7 mouse cellular contexts compared by ENCODE assay signal in the genomic region with DNA sequence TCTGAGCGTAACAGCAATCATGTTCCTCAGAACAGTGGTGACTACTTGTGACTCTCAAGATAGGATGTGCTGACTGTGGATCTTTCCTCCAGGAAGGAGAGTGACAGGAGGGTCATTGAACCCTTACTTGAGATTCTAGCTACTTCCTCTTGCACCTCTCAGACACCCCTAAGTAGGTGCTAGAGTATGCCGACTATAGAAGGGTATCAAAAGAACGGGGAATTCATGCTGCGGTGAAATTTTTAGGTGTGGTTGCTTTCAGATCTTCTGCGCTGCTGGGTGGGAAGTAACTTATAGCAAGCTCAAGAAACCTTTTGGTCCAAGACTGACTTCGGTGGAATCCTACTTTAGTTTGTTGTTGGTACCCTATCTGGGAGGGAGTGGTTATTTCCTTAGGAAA. TPM values are rescaled to one million over a fixed set of nuclear protein-coding genes. Genes with fewer than 3 reads are reported as not detected.
DNase-seq lines count a peak whose midpoint lies in the region; ATAC-seq and TF ChIP-seq lines count a peak whose summit lies in the region.

No protein-coding gene starts in this region.

- no peaks in the 10 kb centered on the region for H3K9me3 ChIP-seq in stomach, embryonic 14.5 days (ENCODE audit: control insufficient read depth, low read depth, low read length)
- no peaks in the 10 kb centered on the region for H3K9me3 ChIP-seq in stomach, postnatal 0 days (ENCODE audit: control insufficient read depth, low read length)
- no peaks in the 10 kb centered on the region for H3K9me3 ChIP-seq in heart, embryonic 15.5 days (replicated peaks)

- no peaks in the 10 kb centered on the region for H3K27me3 ChIP-seq in stomach, embryonic 14.5 days (ENCODE audit: control insufficient read depth, insufficient read depth, low read length)
- H3K27me3 ChIP-seq in stomach, postnatal 0 days (ENCODE audit: control insufficient read depth, insufficient read depth, low read length): no peaks in the 10 kb centered on the region
- H3K27me3 ChIP-seq in heart, embryonic 15.5 days: no peaks in the 10 kb centered on the region

- ATAC-seq in stomach, embryonic 14.5 days (ENCODE audit: insufficient number of reproducible peaks, insufficient read depth, low FRiP score, low read depth): no peak
- ATAC-seq in stomach, postnatal 0 days (ENCODE audit: low FRiP score, low TSS enrichment): no peak
- ATAC-seq in heart, embryonic 15.5 days (replicated peaks; ENCODE audit: insufficient number of reproducible peaks, insufficient read depth, low FRiP score, low read depth): no peak

- 0 out of 2 replicates have a peak, but pooled peaks cover 2% of the 10 kb centered on the region for H3K4me1 ChIP-seq in stomach, embryonic 14.5 days (ENCODE audit: control insufficient read depth, insufficient read depth, low read length)
- H3K4me1 ChIP-seq in stomach, postnatal 0 days (replicated peaks; ENCODE audit: control insufficient read depth, insufficient read depth): no peaks in the 10 kb centered on the region; the same call in 1 of the 2 replicates
- H3K4me1 ChIP-seq in heart, embryonic 15.5 days (replicated peaks): peaks cover 17% of the 10 kb centered on the region

- no peak overlapping the region for H3K9ac ChIP-seq in stomach, embryonic 14.5 days (replicated peaks; ENCODE audit: low read depth, low read length)
- no peak overlapping the region for H3K9ac ChIP-seq in stomach, postnatal 0 days (ENCODE audit: low read length)
- no peak overlapping the region for H3K9ac ChIP-seq in heart, embryonic 15.5 days

- no peak for TF ChIP-seq EP300 in stomach, postnatal 0 days (optimal IDR thresholded peaks at IDR 0.05)

- DNase-seq in stomach, postnatal 0 days (ENCODE audit: low spot score): no peak
- peak; percentile 52 for DNase-seq in lung, postnatal 36 days
- no peak for DNase-seq in adrenal gland, postnatal 25 days
- no peak for DNase-seq in retina, postnatal 1 day
- no peak for DNase-seq in embryo, embryonic 10.5 days (ENCODE audit: low spot score)

- H3K27ac ChIP-seq in stomach, embryonic 14.5 days (ENCODE audit: low read length): no peak overlapping the region; the same call in 1 of the 2 replicates
- H3K27ac ChIP-seq in stomach, postnatal 0 days (replicated peaks): no peak overlapping the region
- no peak overlapping the region for H3K27ac ChIP-seq in heart, embryonic 15.5 days

- no peak overlapping the region for H3K4me3 ChIP-seq in stomach, embryonic 14.5 days (ENCODE audit: low read depth, low read length)
- no peak overlapping the region for H3K4me3 ChIP-seq in stomach, postnatal 0 days (ENCODE audit: low read depth, low read length)
- H3K4me3 ChIP-seq in heart, embryonic 15.5 days: peak overlapping the region; percentile 92

- TF ChIP-seq CTCF in stomach, postnatal 0 days (IDR thresholded peaks at IDR 0.05; ENCODE audit: low read depth): no peak

- WGBS in stomach, embryonic 14.5 days: 91% methylated on average over 6 of the region's 6 CpGs
- 86% methylated on average over 6 of the region's 6 CpGs for WGBS in stomach, postnatal 0 days
- 76% methylated on average over 6 of the region's 6 CpGs for WGBS in heart, embryonic 15.5 days

- peak overlapping the region; percentile 68 for H3K4me2 ChIP-seq in stomach, embryonic 14.5 days (replicated peaks; ENCODE audit: low read depth, low read length)
- H3K4me2 ChIP-seq in stomach, postnatal 0 days (replicated peaks; ENCODE audit: low read depth): no peak overlapping the region; the same call in 1 of the 2 replicates
- H3K4me2 ChIP-seq in heart, embryonic 15.5 days: peak overlapping the region; percentile 80; the same call in 1 of the 2 replicates

- no peaks in the 10 kb centered on the region for H3K36me3 ChIP-seq in stomach, embryonic 14.5 days (ENCODE audit: control insufficient read depth, insufficient read depth, low read length)
- H3K36me3 ChIP-seq in stomach, postnatal 0 days (ENCODE audit: control insufficient read depth, insufficient read depth, low read length): no peaks in the 10 kb centered on the region
- H3K36me3 ChIP-seq in heart, embryonic 15.5 days: no peaks in the 10 kb centered on the region

RNA-seq across cellular contexts. Expression of gene Cd47, which starts 53.9 kb away (rescaled TPM):
- polyA plus RNA-seq in stomach, embryonic 14.5 days (2014; fragmentation: Nextera tagmentation; extraction: Ambion mirVana): 66.8 and 79.1 TPM in 2 replicates
- polyA plus RNA-seq in stomach, postnatal 0 days (2015; fragmentation: Nextera tagmentation; extraction: Ambion mirVana): 95.2 and 100 TPM in 2 replicates
- polyA plus RNA-seq in heart, embryonic 15.5 days (2015; fragmentation: Nextera tagmentation; extraction: Ambion mirVana): 66.8 and 77.7 TPM in 2 replicates
- total RNA-seq in adrenal gland, postnatal 25 days (2021): 175 and 220 TPM in 2 replicates
